7 mouse cellular contexts compared by ENCODE assay signal in the genomic region with DNA sequence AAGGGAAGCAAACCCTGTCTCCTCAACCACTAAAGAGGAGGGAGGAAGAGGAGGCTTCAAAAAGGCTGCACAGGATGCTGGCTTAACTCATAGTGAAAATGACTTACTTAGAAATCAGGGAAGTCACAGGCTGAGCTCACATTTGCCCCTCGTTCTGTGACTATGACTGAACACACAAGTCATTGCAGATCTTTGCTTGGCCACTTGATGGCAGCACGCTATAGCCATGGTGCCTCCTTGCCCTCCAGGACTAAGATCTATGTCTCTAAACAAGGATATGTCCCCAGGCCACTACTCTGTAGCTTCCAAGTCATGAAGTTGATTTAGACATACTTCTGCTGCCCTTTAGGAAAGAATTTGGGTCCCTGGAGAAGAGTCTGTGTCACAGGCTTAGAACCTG.
A peak's percentile ranks its signal among the peaks of the same experiment; 100 is the strongest.
DNase-seq lines count a peak whose midpoint lies in the region; ATAC-seq lines count a peak whose summit lies in the region.

No protein-coding gene starts in this region.

- H3K27me3 ChIP-seq in midbrain, embryonic 10.5 days (ENCODE audit: low read depth, poor library complexity, severe bottlenecking) = peaks cover 4% of the 10 kb centered on the region; the same call in 1 of the 2 replicates
- no peaks in the 10 kb centered on the region for H3K27me3 ChIP-seq in midbrain, embryonic 16.5 days (ENCODE audit: control insufficient read depth, insufficient read depth, low read depth, low read length)
- no peaks in the 10 kb centered on the region for H3K27me3 ChIP-seq in limb, embryonic 11.5 days (ENCODE audit: control insufficient read depth, insufficient read depth, low read length)

- H3K4me3 ChIP-seq in midbrain, embryonic 10.5 days = no peak overlapping the region
- no peak overlapping the region for H3K4me3 ChIP-seq in midbrain, embryonic 16.5 days (ENCODE audit: low read depth, low read length)
- H3K4me3 ChIP-seq in limb, embryonic 11.5 days (ENCODE audit: low read depth, low read length) = no peak overlapping the region

- 22% methylated on average over 2 of the region's 2 CpGs for WGBS in midbrain, embryonic 10.5 days
- WGBS in midbrain, embryonic 16.5 days = 11% methylated on average over 2 of the region's 2 CpGs
- 20% methylated on average over 2 of the region's 2 CpGs for WGBS in limb, embryonic 11.5 days

- intact Hi-C loops in heart, postnatal 14 days (cut with DNase I) = no loop called here

- ATAC-seq in midbrain, embryonic 16.5 days = no peak
- no peak for ATAC-seq in limb, embryonic 11.5 days (ENCODE audit: insufficient number of reproducible peaks, low FRiP score, low TSS enrichment, low read depth)

- H3K4me1 ChIP-seq in midbrain, embryonic 10.5 days = peaks cover 29% of the 10 kb centered on the region
- peaks cover 13% of the 10 kb centered on the region; the same call in 1 of the 2 replicates for H3K4me1 ChIP-seq in midbrain, embryonic 16.5 days (ENCODE audit: control insufficient read depth, insufficient read depth, low read length)
- H3K4me1 ChIP-seq in limb, embryonic 11.5 days (ENCODE audit: control insufficient read depth, insufficient read depth, low read length) = no peaks in the 10 kb centered on the region

- peak; percentile 42 for DNase-seq in midbrain, embryonic 10.5 days (ENCODE audit: low spot score)
- peak; percentile 51 for DNase-seq in R1 (ENCODE audit: low read depth, low spot score)
- peak; percentile 24 for DNase-seq in cerebellum, adult 9-10 months
- peak; percentile 65 to 74 for DNase-seq in heart, postnatal 14 days
- peak; percentile 74 for DNase-seq in limb, embryonic 11.5 days (ENCODE audit: low spot score)
- peak; percentile 39 for DNase-seq in right cerebral cortex, postnatal 25 days

- H3K36me3 ChIP-seq in midbrain, embryonic 10.5 days = no peaks in the 10 kb centered on the region
- H3K36me3 ChIP-seq in midbrain, embryonic 16.5 days (ENCODE audit: control insufficient read depth, insufficient read depth, low read length) = no peaks in the 10 kb centered on the region
- no peaks in the 10 kb centered on the region for H3K36me3 ChIP-seq in limb, embryonic 11.5 days (ENCODE audit: control insufficient read depth, insufficient read depth, low read length)

- H3K9me3 ChIP-seq in midbrain, embryonic 10.5 days (replicated peaks) = no peaks in the 10 kb centered on the region
- H3K9me3 ChIP-seq in midbrain, embryonic 16.5 days (replicated peaks; ENCODE audit: control insufficient read depth, low read length, poor library complexity, severe bottlenecking) = no peaks in the 10 kb centered on the region
- H3K9me3 ChIP-seq in limb, embryonic 11.5 days (ENCODE audit: control insufficient read depth, low read length) = no peaks in the 10 kb centered on the region

- H3K4me2 ChIP-seq in midbrain, embryonic 16.5 days (ENCODE audit: low read length) = no peak overlapping the region
- no peak overlapping the region for H3K4me2 ChIP-seq in limb, embryonic 11.5 days (ENCODE audit: low read depth, severe bottlenecking)

- no peak overlapping the region for H3K9ac ChIP-seq in midbrain, embryonic 16.5 days (ENCODE audit: low read depth, low read length)
- H3K9ac ChIP-seq in limb, embryonic 11.5 days (ENCODE audit: low read length) = no peak overlapping the region

- no peak overlapping the region for H3K27ac ChIP-seq in midbrain, embryonic 10.5 days (replicated peaks)
- H3K27ac ChIP-seq in midbrain, embryonic 16.5 days (ENCODE audit: low read length) = no peak overlapping the region
- no peak overlapping the region for H3K27ac ChIP-seq in limb, embryonic 11.5 days (replicated peaks; ENCODE audit: low read depth, low read length)

Comparison
In these comparisons a context has a peak if more than half of its experiments do, and no peak if none do; other contexts are left out.
1. DNase-seq: peak in every context shown above with its lines; median percentile 74 in limb, embryonic 11.5 days; 70 in heart, postnatal 14 days; 51 in R1; 42 in midbrain, embryonic 10.5 days; 39 in right cerebral cortex, postnatal 25 days; 24 in cerebellum, adult 9-10 months.